Mouse (Mus musculus) limb, embryonic 14.5 days (tissue): ENCODE data around the gene Ppp6r2. TPM values are rescaled to one million over a fixed set of nuclear protein-coding genes. Genes with fewer than 3 reads are reported as not detected.

ENCODE experiments used
- ATAC-seq: fragments of 200-750 bp; cut with Nextera tagmentation; 2 replicates; pipeline ENCODE4 v1.8.0; 2017; ENCODE audit warnings: low read depth, moderate number of reproducible peaks, moderate TSS enrichment; ENCODE audit not compliant: low FRiP score
- DNase-seq: peaks from one replicate; pipeline ENCODE4 v3.0.0-alpha.2; 2015; ENCODE audit warnings: low spot score
- H3K27ac ChIP-seq: fragments of 300-500 bp; sonication (generic); replicated peaks from 2 replicates; pipeline ENCODE4 v1.5.1; 2014; ENCODE audit warnings: low read depth, mild to moderate bottlenecking, low read length, moderate library complexity, mixed read lengths
- H3K27me3 ChIP-seq: fragments of 300-500 bp; sonication (generic); 2 replicates; pipeline ENCODE4 v1.6.1; 2014; ENCODE audit warnings: low read length, mixed read lengths; ENCODE audit not compliant: control insufficient read depth, insufficient read depth
- H3K36me3 ChIP-seq: fragments of 300-500 bp; sonication (generic); 2 replicates; pipeline ENCODE4 v1.6.1; 2014; ENCODE audit warnings: mild to moderate bottlenecking, low read length, moderate library complexity, mixed read lengths; ENCODE audit not compliant: control insufficient read depth, insufficient read depth
- H3K4me1 ChIP-seq: fragments of 300-500 bp; sonication (generic); 2 replicates; pipeline ENCODE4 v1.6.1; 2014; ENCODE audit warnings: antibody characterized with exemption, low read length, mixed read lengths; ENCODE audit not compliant: control insufficient read depth, insufficient read depth
- H3K4me2 ChIP-seq: fragments of 300-500 bp; sonication (generic); replicated peaks from 2 replicates; pipeline ENCODE4 v1.6.1; 2014; ENCODE audit warnings: low read depth, mild to moderate bottlenecking, low read length, moderate library complexity; ENCODE audit not compliant: severe bottlenecking
- H3K4me3 ChIP-seq: fragments of 300-500 bp; sonication (generic); replicated peaks from 2 replicates; pipeline ENCODE4 v1.5.1; 2014; ENCODE audit warnings: low read length
- H3K9ac ChIP-seq: fragments of 300-500 bp; sonication (generic); 2 replicates; pipeline ENCODE4 v1.6.1; 2014; ENCODE audit warnings: mild to moderate bottlenecking, low read depth, low read length, moderate library complexity; ENCODE audit not compliant: severe bottlenecking
- H3K9me3 ChIP-seq: fragments of 300-500 bp; sonication (generic); 2 replicates; pipeline ENCODE4 v1.6.1; 2016; ENCODE audit warnings: low read length; ENCODE audit not compliant: control insufficient read depth
- POLR2A ChIP-seq: fragments of 200-500 bp; IDR thresholded peaks from 2 replicates; pipeline ENCODE4 v1.8.0; 2012; ENCODE audit warnings: inconsistent platforms, mild to moderate bottlenecking, moderate library complexity, borderline replicate concordance; ENCODE audit not compliant: insufficient read depth, insufficient read length; ENCODE audit errors: extremely low read depth
- WGBS: fragments of 180-500 bp; shearing (Covaris S2); extraction: QIAGEN DNeasy Blood & Tissue Kit; methylation state at CpG from one replicate; pipeline ENCODE4 v1.1.7; 2014; 5-methylcytosine and 5-hydroxymethylcytosine counted together
- polyA plus RNA-seq, 2 experiments: library from polyadenylated mRNA; depleted of rRNA in 1 of 2; stranded (reverse) in 1 of 2; unstranded in 1 of 2; fragments of >200 nt; fragmentation: Nextera tagmentation in 1 of 2; extraction: Ambion mirVana in 1 of 2; gene quantifications; 2 replicates each; pipeline versions ENCODE4 v1.2.1 to v1.2.3; 2012 to 2014

The Ppp6r2 gene
- polyA plus RNA-seq (2012; rRNA removed) (59.0 and 71.5 TPM in 2 replicates), polyA plus RNA-seq (2014; fragmentation: Nextera tagmentation; extraction: Ambion mirVana) (28.3 and 31.7 TPM in 2 replicates)

DNA sequence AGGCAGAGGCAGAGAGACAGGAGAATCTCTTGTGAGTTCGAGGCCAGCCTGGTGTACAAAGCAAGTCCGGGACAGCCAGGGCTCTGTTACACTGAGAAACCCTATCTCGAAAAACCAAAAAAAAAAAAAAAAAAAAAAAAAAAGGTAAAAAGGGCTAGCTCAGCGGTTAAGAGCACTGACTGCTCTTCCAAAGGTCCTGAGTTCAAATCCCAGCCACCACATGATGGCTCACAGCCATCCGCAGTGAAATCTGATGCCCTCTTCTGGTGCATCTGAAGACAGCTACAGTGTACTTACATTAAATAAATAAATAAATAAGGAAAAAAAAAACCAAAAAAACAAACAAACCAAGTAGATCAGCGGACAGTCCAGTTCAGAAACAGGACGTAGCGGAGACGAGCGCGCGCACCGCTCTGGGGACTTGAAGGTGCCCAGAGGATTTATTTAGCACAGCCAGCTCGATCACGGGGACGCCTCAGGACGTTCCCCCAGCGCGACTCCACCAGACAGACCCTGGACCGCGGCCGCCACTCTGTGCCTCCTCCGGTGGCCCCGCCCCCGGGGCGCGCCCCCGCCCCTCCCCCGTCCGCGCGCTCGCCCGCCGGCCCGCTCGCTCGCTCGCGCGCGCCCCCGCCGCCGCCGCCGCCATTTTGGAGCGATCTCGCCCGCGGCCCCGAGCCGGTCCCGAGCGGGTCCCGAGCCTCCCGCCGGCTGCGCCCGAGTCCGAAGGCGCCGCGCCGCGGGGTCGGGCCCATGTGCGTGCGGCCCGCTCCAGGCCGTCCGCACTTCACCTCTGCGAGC is at the start of gene Ppp6r2:
Gene Ppp6r2, plus strand, starts transcription at position 639 of the 801 bp plus-strand sequence.
- no peaks in the 10 kb centered on the region for H3K9me3 ChIP-seq
- H3K4me1 ChIP-seq, result peaks cover 8% of the 10 kb centered on the region; the same call in 1 of the 2 replicates
- no peaks in the 10 kb centered on the region for H3K27me3 ChIP-seq
- peak within 1 kb of the TSS; percentile 65 for H3K27ac ChIP-seq
- TF ChIP-seq POLR2A, result 0 out of 2 replicates have a peak, but pooled peaks have one; percentile 20
- peak within 1 kb of the TSS; percentile 96 for H3K9ac ChIP-seq
- peak within 1 kb of the TSS; percentile 94 for H3K4me3 ChIP-seq
- H3K36me3 ChIP-seq, result peaks cover 8% of the 10 kb centered on the region; the same call in 1 of the 2 replicates
- DNase-seq, result peak; percentile 72
- peak; percentile 87 for ATAC-seq
- peak within 1 kb of the TSS; percentile 85 for H3K4me2 ChIP-seq
- WGBS, result 5% methylated on average over 36 of the region's 73 CpGs

- TF ChIP-seq POLR2A, result no peak
- no peak overlapping the region for H3K4me3 ChIP-seq
- H3K4me1 ChIP-seq, result peaks cover 17% of the 10 kb centered on the region
- no peaks in the 10 kb centered on the region for H3K9me3 ChIP-seq
- no peaks in the 10 kb centered on the region for H3K27me3 ChIP-seq
- no peak overlapping the region for H3K27ac ChIP-seq
- peaks cover 84% of the 10 kb centered on the region for H3K36me3 ChIP-seq
- ATAC-seq, result no peak
- no peak overlapping the region for H3K9ac ChIP-seq
- 86% methylated on average over 12 of the region's 12 CpGs for WGBS
- no peak for DNase-seq
- H3K4me2 ChIP-seq, result no peak overlapping the region
Observed at GRCm38 (mm10) chr15:89165478-89165877, 45.9 kb upstream of the Ppp6r2 start.

DNA sequence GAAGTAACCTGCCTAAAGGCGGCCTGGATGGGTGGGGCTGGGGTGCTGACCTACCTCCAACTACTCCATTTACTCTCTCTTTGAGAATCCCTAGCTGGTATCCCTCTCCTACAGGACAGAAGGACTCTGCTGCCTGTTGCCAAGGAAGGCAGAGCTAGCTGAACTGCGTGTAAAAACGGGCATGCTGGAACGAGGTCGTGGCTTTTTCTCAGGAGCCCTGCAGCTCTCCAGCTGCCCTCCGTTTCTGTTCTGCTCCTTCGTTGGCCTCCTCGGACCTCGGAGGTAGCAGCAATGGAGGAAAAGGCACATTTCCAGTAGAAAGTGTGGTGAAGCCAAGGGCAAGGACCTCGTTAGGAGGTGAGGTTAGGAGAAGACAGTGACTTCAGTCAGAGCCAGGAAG is 42.4 kb upstream of the Ppp6r2 start:
- no peak for DNase-seq
- Histone ChIP-seq H3K27me3 (no peaks in the 10 kb centered on the region), H3K4me3 (peak overlapping the region; percentile 10; the same call in 1 of the 2 replicates), H3K4me2 (peak overlapping the region; percentile 36), H3K9ac (0 out of 2 replicates have a peak overlapping the region, but pooled peaks have one; percentile 17), H3K27ac (peak overlapping the region; percentile 40), H3K4me1 (peaks cover 41% of the 10 kb centered on the region), H3K9me3 (no peaks in the 10 kb centered on the region), H3K36me3 (peaks cover 50% of the 10 kb centered on the region)
- no peak for TF ChIP-seq POLR2A
- 47% methylated on average over 10 of the region's 10 CpGs for WGBS
- ATAC-seq, result no peak

GRCm38 (mm10) chr15:89169431-89169830 is 41.9 kb upstream of the Ppp6r2 start:
- Histone ChIP-seq H3K27me3 (no peaks in the 10 kb centered on the region), H3K4me1 (peaks cover 46% of the 10 kb centered on the region), H3K9ac (0 out of 2 replicates have a peak overlapping the region, but pooled peaks have one; percentile 2), H3K4me3 (peak overlapping the region; percentile 10; the same call in 1 of the 2 replicates), H3K36me3 (peaks cover 45% of the 10 kb centered on the region), H3K27ac (peak overlapping the region; percentile 40), H3K4me2 (peak overlapping the region; percentile 36), H3K9me3 (no peaks in the 10 kb centered on the region)
- no peak for TF ChIP-seq POLR2A
- ATAC-seq, result peak; percentile 88
- DNase-seq, result peak; percentile 93
- 5% methylated on average over 10 of the region's 10 CpGs for WGBS

DNA sequence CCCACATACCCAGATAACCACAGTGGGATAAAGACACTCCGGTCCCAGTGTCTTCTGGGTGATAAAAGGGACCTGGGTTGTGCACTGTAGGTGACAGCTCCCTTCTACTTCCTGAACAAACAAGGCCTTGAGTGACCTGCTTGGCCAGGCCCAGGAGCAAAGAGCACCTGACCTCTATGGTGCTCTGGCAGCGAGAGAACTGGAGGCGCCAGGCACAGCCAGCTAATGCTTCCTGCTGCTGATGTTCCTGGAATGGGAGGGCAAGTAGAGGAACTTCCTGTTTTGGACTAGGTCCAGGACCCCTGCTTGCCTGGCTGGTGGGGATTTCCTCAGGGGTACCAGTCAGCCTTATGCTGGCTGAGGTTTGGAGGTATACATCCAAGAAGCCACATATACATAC is 41.3 kb upstream of the Ppp6r2 start:
- WGBS, result 50% methylated on average over 3 of the region's 3 CpGs
- ATAC-seq (no peak), DNase-seq (no peak)
- Histone ChIP-seq H3K9me3 (no peaks in the 10 kb centered on the region), H3K4me3 (no peak overlapping the region), H3K9ac (no peak overlapping the region), H3K27ac (peak overlapping the region; percentile 16), H3K4me2 (peak overlapping the region; percentile 36; the same call in 1 of the 2 replicates), H3K4me1 (peaks cover 53% of the 10 kb centered on the region), H3K27me3 (no peaks in the 10 kb centered on the region), H3K36me3 (peaks cover 39% of the 10 kb centered on the region)
- no peak for TF ChIP-seq POLR2A
